Mouse (Mus musculus) spleen, postnatal 14 days (tissue): ENCODE data around the gene Lamtor4.

ENCODE experiments used
- DNase-seq, 2 experiments: peaks; one replicate each; pipeline ENCODE4 v3.0.0; 2021 to 2022; ENCODE audit warnings: low spot score in 2 of 2

Gene Lamtor4

DNA sequence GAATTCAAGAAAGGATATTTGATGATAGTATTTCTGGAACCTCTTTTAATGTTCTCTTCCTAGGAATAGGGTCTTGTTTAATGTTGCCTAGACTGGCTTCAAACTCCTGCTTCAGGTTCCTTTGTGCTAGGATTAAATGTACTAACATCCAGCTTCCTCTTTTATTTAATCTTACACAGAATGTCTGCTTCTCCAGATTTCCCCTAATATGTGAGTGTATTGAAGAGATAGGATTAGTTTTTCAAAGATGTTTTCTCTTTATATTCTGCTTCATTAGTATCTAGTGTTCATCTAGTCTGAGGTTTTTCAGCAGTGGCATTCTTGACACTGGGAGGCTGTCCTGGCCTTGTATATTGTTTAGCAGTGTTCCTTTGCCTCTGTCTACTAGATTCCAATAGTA is 38.9 kb downstream of the Lamtor4 start:
- DNase-seq = no peak

DNA sequence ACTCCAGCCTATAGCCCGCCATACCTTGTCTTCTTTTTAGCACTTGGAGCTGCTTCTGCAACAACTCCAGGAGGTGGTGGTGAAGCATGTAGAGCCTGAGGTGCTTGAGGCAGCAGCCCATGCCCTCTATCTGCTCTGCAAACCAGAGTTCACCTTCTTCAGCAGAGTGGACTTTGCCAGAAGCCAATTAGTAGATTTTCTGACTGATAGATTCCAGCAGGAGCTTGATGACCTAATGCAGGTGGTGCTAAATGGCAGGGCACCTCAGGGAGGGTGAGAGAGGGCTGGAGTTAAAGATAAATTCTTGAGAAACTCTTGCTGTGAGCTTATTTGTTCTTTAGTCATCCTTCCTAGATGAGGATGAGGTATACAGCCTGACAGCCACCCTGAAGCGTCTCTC is 44.3 kb downstream of the Lamtor4 start:
- DNase-seq = no peak
